8 mouse cellular contexts compared by ENCODE assay signal in the genomic region with DNA sequence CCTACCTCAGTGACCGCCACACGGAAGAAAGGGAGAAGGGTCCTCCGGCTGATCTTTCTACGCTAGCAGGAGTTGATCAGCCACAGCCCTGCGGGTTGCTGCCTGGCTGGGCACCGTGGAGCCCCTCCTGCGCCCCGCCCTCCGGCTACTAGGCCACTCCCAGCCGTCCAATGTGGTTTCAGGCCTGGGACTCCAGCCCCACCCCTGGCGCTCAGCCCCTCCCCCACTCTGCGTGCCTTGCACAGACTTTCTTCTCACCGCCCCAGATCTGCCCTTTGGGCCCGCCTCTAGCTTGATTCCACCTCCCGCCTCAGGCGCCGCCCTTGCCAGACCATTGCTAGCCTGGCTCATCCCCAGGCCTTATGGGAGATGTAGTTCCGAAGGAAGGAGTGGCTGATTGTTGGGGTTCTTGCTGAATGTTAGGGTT. TPM values are rescaled to one million over a fixed set of nuclear protein-coding genes. Genes with fewer than 3 reads are reported as not detected.
DNase-seq lines count a peak whose midpoint lies in the region; ATAC-seq and TF ChIP-seq lines count a peak whose summit lies in the region.

A gene (minus strand): TSS at position 91 of the 427 bp plus-strand sequence.

- peaks cover 18% of the 10 kb centered on the region for H3K4me1 ChIP-seq in lung, embryonic 14.5 days (ENCODE audit: insufficient read depth)
- H3K4me1 ChIP-seq in thymus, adult 2 months (replicated peaks; ENCODE audit: control insufficient read depth, insufficient read depth, low read length), result peaks cover 24% of the 10 kb centered on the region

- ATAC-seq in lung, embryonic 14.5 days (ENCODE audit: insufficient read depth), result peak; percentile 96

- TF ChIP-seq CTCF in lung, embryonic 14.5 days (IDR thresholded peaks at IDR 0.05; ENCODE audit: low read depth), result peak; percentile 45
- no peak for TF ChIP-seq CTCF in thymus, adult 2 months (IDR thresholded peaks at IDR 0.05; ENCODE audit: borderline replicate concordance, control insufficient read depth, extremely low read depth, insufficient read depth, low read length, poor library complexity)

- no peak for TF ChIP-seq POLR2A in thymus, adult 2 months (IDR thresholded peaks at IDR 0.05; ENCODE audit: control insufficient read depth, extremely low read depth, insufficient read depth, low read length, poor library complexity)

- peaks cover 42% of the 10 kb centered on the region for H3K27me3 ChIP-seq in lung, embryonic 14.5 days (ENCODE audit: insufficient read depth, low read length)
- peaks cover 17% of the 10 kb centered on the region for H3K27me3 ChIP-seq in thymus, adult 2 months (ENCODE audit: control insufficient read depth, insufficient read depth, low read length)

- H3K4me3 ChIP-seq in lung, embryonic 14.5 days (ENCODE audit: low read depth, low read length), result peak within 1 kb of the TSS; percentile 41
- 0 out of 2 replicates have a peak within 1 kb of the TSS, but pooled peaks have one; percentile 15 for H3K4me3 ChIP-seq in thymus, adult 2 months (ENCODE audit: control insufficient read depth, insufficient read depth, low read length)

- peak within 1 kb of the TSS; percentile 76 for H3K4me2 ChIP-seq in lung, embryonic 14.5 days

- WGBS in lung, embryonic 14.5 days, result under 1% methylated on average over 18 of the region's 18 CpGs
- WGBS in thymus, adult 2 months, result 6% methylated on average over 18 of the region's 18 CpGs

- DNase-seq in MEL-GATA-1-ER (ENCODE audit: extremely low read depth, low read depth), result peak; percentile 95
- peak; percentile 94 for DNase-seq in cerebellum, adult 8-10 months
- DNase-seq in forelimb bud, embryonic 11.5 days (ENCODE audit: low read depth, low spot score), result peak; percentile 91
- peak; percentile 99 for DNase-seq in heart, postnatal 4 days
- DNase-seq in layer of hippocampus, adult 8-10 months (ENCODE audit: low spot score in 2 of 2), result peak; percentile 93 to 95
- DNase-seq in lung, embryonic 14.5 days, result peak; percentile 97
- DNase-seq in ovary, adult 18-20 months (ENCODE audit: low spot score), result peak; percentile 97
- peak; percentile 48 for DNase-seq in thymus, adult 2 months

- H3K27ac ChIP-seq in lung, embryonic 14.5 days (ENCODE audit: low read depth), result 0 out of 2 replicates have a peak within 1 kb of the TSS, but pooled peaks have one; percentile 10
- no peak within 1 kb of the TSS for H3K27ac ChIP-seq in thymus, adult 2 months (ENCODE audit: control insufficient read depth, insufficient read depth, low read length)

- no peaks in the 10 kb centered on the region for H3K9me3 ChIP-seq in lung, embryonic 14.5 days (ENCODE audit: low read depth, low read length)

- H3K36me3 ChIP-seq in lung, embryonic 14.5 days (ENCODE audit: insufficient read depth), result no peaks in the 10 kb centered on the region
- H3K36me3 ChIP-seq in thymus, adult 2 months (ENCODE audit: control insufficient read depth, insufficient read depth, low read length), result no peaks in the 10 kb centered on the region

- H3K9ac ChIP-seq in lung, embryonic 14.5 days, result peak within 1 kb of the TSS; percentile 35; the same call in 1 of the 2 replicates

RNA-seq across cellular contexts. Expression of the gene that starts here (rescaled TPM):
- total RNA-seq in heart, postnatal 4 days (2021), result 10 to 100 TPM in 1 of 2 experiments, 1 to 10 TPM in 1; 9.2 to 10.7 TPM
- total RNA-seq in layer of hippocampus, adult 8-10 months (2022), result 10 to 100 TPM; 19.3 to 32.8 (median 26.6) TPM
- polyA plus RNA-seq in lung, embryonic 14.5 days (2014; fragmentation: Nextera tagmentation; extraction: Ambion mirVana), result 3.3 and 3.6 TPM in 2 replicates
- polyA plus RNA-seq in thymus, adult 2 months (2012; rRNA removed), result 2.1 and 2.6 TPM in 2 replicates

Comparison
In these comparisons a context has a peak if more than half of its experiments do, and no peak if none do; other contexts are left out.
1. DNase-seq: peak in every context shown above with its lines; median percentile 99 in heart, postnatal 4 days; 97 in lung, embryonic 14.5 days; 97 in ovary, adult 18-20 months; 95 in MEL-GATA-1-ER; 94 in cerebellum, adult 8-10 months; 94 in layer of hippocampus, adult 8-10 months; 91 in forelimb bud, embryonic 11.5 days; 48 in thymus, adult 2 months.